Mouse (Mus musculus) left cerebral cortex, adult 11 months (tissue): ENCODE measurements around the gene Aldh2.
A peak's percentile ranks its signal among the peaks of the same experiment; 100 is the strongest.

Source experiments
- DNase-seq: peaks from one replicate; pipeline ENCODE4 v3.0.0; 2022; ENCODE audit warnings: low spot score

Aldh2 gene

DNA sequence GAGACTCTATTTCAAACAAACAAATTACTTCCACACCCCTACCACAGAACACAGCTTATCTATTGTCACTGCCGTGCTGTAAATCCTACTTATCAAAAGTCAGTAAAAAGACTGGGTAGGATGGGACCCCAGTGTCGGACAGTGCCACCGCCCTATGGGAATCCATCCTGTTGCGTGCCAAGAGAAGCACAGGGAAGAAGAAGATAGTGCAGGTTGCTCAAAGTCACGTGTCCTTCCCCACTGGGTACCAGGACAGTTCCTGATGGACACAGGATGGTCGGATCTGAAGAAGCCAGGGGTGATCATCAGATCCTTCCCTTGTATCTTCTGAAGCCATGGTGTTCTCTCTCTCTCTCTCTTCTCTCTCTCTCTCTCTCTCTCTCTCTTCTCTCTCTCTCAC, 2.1 kb upstream of the Aldh2 start:
- no peak for DNase-seq

- no peak for DNase-seq
Measured at GRCm38 (mm10) chr5:121594714-121595313, 1.2 kb upstream of the Aldh2 start.

- no peak for DNase-seq
Measured at GRCm38 (mm10) chr5:121592816-121593407, 712 bp downstream of the Aldh2 start.

- DNase-seq = no peak
Measured at GRCm38 (mm10) chr5:121592064-121592815, 1.4 kb downstream of the Aldh2 start.

GRCm38 (mm10) chr5:121591417-121592063, 2.1 kb downstream of the Aldh2 start:
- peak; percentile 12 for DNase-seq

DNA sequence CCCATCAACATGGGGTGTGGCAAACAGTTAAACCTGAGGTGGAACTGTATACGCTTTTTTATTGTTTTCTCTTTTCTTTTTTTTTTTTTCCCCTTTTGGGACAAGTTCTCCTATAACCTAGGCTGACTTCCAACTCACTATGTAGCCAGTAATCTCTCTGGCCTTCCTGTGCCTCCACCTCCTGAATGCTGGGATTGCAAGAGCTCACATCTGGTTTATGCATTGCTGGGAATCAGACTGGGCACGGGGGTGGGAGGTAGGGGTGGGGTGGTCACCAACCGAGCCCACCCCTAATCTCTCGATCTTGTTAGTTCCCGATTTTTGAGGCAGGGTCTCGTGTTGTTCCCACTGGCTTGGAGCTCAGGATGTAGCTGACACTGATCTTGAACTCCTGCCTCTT, 3.7 kb downstream of the Aldh2 start:
- DNase-seq = no peak

DNA sequence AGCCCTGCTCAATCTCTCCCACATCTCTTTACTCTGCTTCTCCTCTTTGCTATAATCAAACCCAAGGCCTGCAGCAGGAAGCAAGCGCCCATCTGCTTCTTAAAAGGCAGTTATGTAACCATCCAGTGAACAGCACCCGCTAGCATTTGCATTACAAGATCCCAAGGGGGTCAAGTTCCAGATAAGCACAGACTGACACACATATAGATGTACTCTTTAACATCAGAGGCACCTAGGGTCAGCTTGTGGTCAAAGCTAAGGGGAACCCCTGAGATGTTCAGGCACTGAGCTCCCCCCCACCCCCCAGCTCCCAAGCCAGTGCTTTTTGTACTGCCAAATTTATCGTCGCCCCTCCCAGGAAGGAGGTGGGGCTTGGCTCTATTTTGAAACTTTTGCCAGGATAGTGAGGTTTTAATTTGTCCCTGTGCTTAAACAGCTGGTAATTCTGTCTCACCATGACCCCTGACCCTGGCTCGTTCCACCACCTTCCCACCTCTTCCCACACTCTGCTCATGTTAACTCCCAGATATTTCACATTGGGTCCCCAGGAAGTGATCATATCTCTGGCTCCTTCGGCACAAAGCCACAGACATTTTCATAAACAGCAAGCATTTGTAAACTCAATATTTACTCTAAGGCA, 7.1 kb downstream of the Aldh2 start:
- peak; percentile 67 for DNase-seq

DNA sequence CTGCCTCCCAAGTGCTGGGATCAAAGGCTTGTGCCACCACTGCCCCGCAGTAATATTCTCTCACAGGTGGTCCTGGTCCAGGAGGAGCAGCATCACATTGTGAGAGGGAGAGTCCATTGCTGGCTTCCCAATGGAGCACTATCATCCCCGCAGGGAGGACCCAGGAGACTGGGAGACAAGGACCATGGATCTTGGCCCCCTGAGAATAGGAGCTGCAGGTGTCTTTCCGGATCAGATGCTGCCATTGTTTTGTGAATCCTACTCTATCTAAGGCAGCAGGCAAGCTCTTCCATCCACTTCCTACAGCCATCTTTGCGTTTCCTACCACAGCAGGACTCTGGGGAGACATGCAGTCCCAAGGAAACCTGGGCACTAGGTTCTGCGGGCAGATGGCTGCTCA, 7.9 kb downstream of the Aldh2 start:
- no peak for DNase-seq

DNA sequence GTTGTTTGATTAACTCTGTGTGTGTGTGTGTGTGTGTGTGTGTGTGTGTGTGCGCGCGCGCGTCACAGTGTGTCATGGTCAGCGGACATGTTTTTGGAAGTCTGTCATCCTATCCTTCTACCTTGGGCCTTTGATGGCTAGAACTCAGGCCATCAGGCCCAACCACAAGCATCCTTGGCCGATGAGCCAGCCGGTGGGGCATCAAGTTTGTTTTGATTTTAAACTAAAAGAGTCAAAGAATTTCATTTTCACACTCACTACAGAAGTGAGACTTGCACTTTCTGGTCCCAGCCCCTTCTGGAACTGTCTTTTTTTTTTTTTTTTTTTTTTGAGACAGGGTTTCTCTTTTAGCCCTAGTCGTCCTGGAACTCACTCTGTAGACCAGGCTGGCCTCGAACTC, 8.6 kb downstream of the Aldh2 start:
- DNase-seq = no peak

- DNase-seq = peak; percentile 55
Measured at GRCm38 (mm10) chr5:121583765-121584501, 9.7 kb downstream of the Aldh2 start.

DNA sequence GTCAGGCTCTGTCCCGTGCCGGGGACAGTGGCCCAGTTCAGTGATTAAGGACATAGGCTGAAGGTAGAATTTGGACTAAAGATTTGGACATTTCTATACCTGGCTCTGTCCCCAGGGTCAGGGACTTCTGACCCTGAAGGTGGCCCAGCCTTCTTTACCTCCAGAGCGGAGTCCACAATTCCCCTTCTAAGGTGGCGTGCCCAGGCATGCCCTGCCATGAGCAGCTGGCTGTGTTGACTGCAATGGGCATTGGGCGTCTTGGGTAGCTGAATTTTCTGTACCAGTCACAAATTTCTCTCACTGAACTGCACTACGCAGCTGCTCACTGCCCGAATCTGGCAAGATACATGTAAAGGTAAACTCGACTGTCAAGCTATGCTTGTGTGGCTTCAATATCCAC, 11.7 kb downstream of the Aldh2 start:
- DNase-seq = no peak

DNA sequence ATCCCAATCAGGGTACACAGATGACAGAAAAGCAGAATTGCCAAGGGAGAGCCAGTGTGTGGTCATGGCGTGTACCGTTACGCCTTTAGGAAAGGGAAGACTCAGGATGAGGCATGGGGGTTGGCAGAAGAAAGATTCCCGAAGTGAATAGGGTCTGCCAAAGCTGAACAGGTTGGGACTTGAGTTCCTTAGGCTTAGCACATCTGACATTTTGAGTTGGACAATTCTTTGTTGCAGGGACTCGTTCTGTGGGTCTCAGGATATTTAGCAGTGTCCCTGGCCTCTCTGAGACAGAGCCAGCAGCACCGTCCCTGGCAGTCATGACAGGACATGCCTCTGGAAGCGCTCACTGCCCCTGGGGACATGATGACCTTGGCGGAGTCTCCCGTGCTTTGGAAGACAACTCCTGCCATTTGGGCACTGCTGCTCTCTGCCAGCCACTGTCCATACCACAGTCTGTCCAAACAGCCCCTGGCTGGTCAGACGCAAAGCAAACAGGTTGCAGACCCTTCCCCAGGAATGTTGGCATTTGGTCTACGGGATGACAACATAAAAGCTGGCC, 16.6 kb downstream of the Aldh2 start:
- DNase-seq = no peak

DNA sequence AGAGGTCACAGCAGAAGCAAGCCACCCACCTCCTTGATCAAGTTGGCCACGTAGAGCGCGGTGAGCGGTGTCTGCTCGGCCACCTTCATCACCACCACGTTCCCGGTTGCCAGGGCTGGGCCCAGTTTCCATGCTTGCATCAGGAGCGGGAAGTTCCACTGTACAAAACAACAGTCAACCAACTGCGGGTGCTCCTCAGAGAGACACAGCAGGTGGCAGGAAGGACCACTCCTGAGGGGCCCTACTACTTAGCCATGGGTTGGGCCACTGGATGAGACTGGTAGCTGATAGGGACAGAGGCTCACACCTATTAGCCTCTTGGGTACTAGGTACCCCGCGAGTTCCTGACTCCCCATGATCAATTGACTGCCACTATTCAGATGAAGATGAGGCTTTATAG, 17.8 kb downstream of the Aldh2 start:
- no peak for DNase-seq

GRCm38 (mm10) chr5:121574145-121574544, 19.5 kb downstream of the Aldh2 start:
- no peak for DNase-seq

DNA sequence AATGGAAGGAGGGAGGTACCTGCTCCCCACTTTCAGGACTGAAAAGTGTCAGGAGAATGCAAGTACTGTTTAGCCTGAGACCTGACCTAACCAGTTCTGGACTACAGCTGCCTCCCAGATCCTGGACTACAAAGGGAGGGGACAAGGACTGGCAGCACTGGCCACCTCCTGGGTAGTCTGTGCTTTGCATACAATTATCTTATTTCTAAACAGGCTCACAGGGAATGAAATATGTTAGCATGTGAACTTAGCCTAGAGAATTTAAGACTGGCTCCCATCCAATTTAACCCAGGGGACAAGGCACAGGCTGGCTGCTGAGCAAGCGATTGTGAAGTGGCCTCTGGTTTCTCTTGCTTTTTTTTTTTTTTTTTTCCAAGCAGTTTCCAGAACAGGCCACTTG, 22.8 kb downstream of the Aldh2 start:
- DNase-seq = no peak

- no peak for DNase-seq
Measured at GRCm38 (mm10) chr5:121569881-121570420, 23.7 kb downstream of the Aldh2 start.

DNA sequence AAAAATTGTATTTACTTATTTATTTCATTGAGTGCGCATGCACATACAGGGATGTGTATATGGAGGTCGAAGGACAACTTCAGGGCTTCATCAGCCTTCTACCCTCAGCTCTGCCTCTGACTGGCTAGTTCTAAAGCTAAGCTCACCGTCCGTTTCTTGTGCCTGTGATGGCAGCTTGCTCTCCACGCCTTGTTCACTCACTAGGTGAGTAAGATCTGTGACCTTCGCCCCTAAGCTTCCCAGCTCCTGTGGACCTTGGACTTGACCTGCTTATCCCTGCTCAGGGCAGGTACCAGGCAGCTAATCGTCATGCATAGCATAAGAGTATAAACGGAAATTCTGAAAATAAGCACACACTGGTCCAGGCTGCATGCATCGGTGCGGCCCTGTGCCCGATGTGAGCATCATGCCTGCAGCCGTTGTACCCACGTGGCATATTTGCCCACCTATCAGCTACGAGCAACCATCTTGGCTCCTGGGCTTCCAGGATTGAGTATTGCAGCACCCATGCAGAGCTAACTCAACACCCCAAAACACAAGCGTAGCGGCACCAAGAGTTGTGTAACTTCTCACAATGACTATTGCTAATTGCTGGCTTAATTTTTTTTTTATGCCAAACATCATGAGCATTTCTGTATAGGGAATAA, 27.5 kb downstream of the Aldh2 start:
- no peak for DNase-seq

DNA sequence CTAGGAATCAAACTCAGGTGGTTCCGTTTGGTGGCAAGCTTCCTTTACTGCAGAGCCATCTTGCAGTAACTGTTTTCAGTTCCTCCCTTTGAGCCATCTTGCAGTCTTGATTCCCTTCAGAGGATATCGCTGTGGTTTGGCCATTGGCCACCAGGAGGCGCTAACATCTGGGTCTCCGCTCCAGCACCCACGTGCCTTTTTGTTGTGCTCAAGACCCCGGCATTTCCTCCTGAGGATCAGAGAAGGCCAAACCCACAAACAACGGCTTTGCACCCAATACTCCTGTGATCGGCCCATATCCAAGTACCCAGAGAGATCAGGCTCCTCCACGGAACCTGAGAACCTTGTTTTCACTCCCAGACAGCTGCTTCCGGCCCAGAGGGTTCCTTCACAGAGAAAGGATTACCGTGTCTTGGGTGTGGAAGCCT, 29.1 kb downstream of the Aldh2 start:
- DNase-seq = peak; percentile 69

DNA sequence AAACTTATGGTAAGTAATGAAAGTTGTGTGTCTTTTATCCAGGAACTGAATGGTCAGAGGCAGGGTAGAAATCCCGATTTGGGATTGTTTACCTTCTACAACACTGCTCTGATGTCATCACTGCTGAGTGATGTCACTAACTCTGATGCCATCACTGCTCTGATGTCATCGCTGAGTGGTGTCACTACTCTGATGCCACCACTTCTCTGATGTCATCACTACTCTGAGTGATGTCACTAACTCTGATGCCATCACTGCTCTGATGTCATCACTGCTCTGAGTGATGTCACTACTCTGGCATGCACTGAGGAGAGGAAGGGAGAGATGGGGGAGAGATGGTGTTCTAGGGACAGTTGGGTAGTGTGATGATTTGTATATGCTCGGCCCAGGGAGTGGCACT, 31.2 kb downstream of the Aldh2 start:
- no peak for DNase-seq

GRCm38 (mm10) chr5:121549196-121549595, 44.4 kb downstream of the Aldh2 start:
- DNase-seq = no peak

GRCm38 (mm10) chr5:121547084-121547483, 46.5 kb downstream of the Aldh2 start:
- DNase-seq = no peak
